In genomic region chr7:131555301-131556081, GRCm38 (mm10) we compare ENCODE assay signal across 8 mouse cellular contexts. TPM values are rescaled to one million over a fixed set of nuclear protein-coding genes. Genes with fewer than 3 reads are reported as not detected.
DNase-seq lines count a peak whose midpoint lies in the region; ATAC-seq lines count a peak whose summit lies in the region.
"Had no signal": no experiment of that assay in that cellular context is flagged by ENCODE, and none has a peak within 500 bp of the region (broad histone marks: within the 10 kb centered on the region; RNA-seq: fewer than 3 reads in every experiment).

No protein-coding gene starts in this region.

- H3K4me3 ChIP-seq in liver, embryonic 13.5 days (replicated peaks) = 0 out of 2 replicates have a peak overlapping the region, but pooled peaks have one; percentile 4
- H3K4me3 ChIP-seq in stomach, embryonic 16.5 days (replicated peaks; ENCODE audit: low read length) = peak overlapping the region; percentile 23

- no peaks in the 10 kb centered on the region for H3K9me3 ChIP-seq in liver, embryonic 13.5 days (replicated peaks)
- H3K9me3 ChIP-seq in stomach, embryonic 16.5 days (replicated peaks; ENCODE audit: control insufficient read depth, low read length) = no peaks in the 10 kb centered on the region

- peaks cover 24% of the 10 kb centered on the region for H3K4me1 ChIP-seq in liver, embryonic 13.5 days (replicated peaks)
- H3K4me1 ChIP-seq in stomach, embryonic 16.5 days (ENCODE audit: control insufficient read depth, insufficient read depth, low read length) = peaks cover 14% of the 10 kb centered on the region

- H3K27ac ChIP-seq in liver, embryonic 13.5 days = no peak overlapping the region
- no peak overlapping the region for H3K27ac ChIP-seq in stomach, embryonic 16.5 days (ENCODE audit: low read length)

- intact Hi-C loops in heart, postnatal 10 days (cut with DNase I) = loop anchor here (2.0 to 5.0 kb wide), 3 partner anchors 15 to 193 kb away; partner anchors contain the start of gene 2310057M21Rik

- no peak for ATAC-seq in liver, embryonic 13.5 days (ENCODE audit: low read depth)
- ATAC-seq in stomach, embryonic 16.5 days (ENCODE audit: insufficient read depth, low FRiP score) = no peak

- WGBS in liver, embryonic 13.5 days (ENCODE audit: insufficient replicate concordance) = 1% methylated on average over 68 of the region's 68 CpGs
- WGBS in stomach, embryonic 16.5 days = 2% methylated on average over 68 of the region's 68 CpGs

- DNase-seq in ovary, postnatal 36 days (ENCODE audit: low spot score) = peak; percentile 30
- DNase-seq in ovary, postnatal 14 days (ENCODE audit: low spot score) = no peak
- DNase-seq in embryo, embryonic 11 days = peak; percentile 68
- peak; percentile 32 to 54 for DNase-seq in heart, postnatal 10 days
- DNase-seq in liver, embryonic 13.5 days = no peak
- no peak for DNase-seq in layer of hippocampus, adult 9-11 months

- H3K27me3 ChIP-seq in liver, embryonic 13.5 days = peaks cover 92% of the 10 kb centered on the region
- H3K27me3 ChIP-seq in stomach, embryonic 16.5 days (ENCODE audit: control insufficient read depth, insufficient read depth, low read length) = peaks cover 70% of the 10 kb centered on the region

- H3K9ac ChIP-seq in liver, embryonic 13.5 days = no peak overlapping the region
- no peak overlapping the region for H3K9ac ChIP-seq in stomach, embryonic 16.5 days (ENCODE audit: low read length)

- H3K4me2 ChIP-seq in liver, embryonic 13.5 days = peak overlapping the region; percentile 14; the same call in 1 of the 2 replicates
- H3K4me2 ChIP-seq in stomach, embryonic 16.5 days (ENCODE audit: low read depth, low read length) = peak overlapping the region; percentile 40

- H3K36me3 ChIP-seq in liver, embryonic 13.5 days = no peaks in the 10 kb centered on the region
- no peaks in the 10 kb centered on the region for H3K36me3 ChIP-seq in stomach, embryonic 16.5 days (ENCODE audit: control insufficient read depth, insufficient read depth, low read length)

RNA-seq across cellular contexts. Expression of gene Bub3, which starts 4.5 kb away (rescaled TPM):
- total RNA-seq in heart, postnatal 10 days (2021) = 10 to 100 TPM; 45.9 to 48.4 TPM
- polyA plus RNA-seq in liver, embryonic 13.5 days (2015; fragmentation: Nextera tagmentation; extraction: Ambion mirVana) = 134 and 142 TPM in 2 replicates
- 178 and 184 TPM in 2 replicates for polyA plus RNA-seq in stomach, embryonic 16.5 days (2015; fragmentation: Nextera tagmentation; extraction: Ambion mirVana)

RNA-seq across cellular contexts. Expression of gene Hmx2, which starts 6.9 kb away (rescaled TPM):
- not detected for total RNA-seq in heart, postnatal 10 days (2021)
- 0.07 TPM in 1 of 2 replicates, not detected in the other for polyA plus RNA-seq in liver, embryonic 13.5 days (2015; fragmentation: Nextera tagmentation; extraction: Ambion mirVana)
- 0.66 and 0.76 TPM in 2 replicates for polyA plus RNA-seq in stomach, embryonic 16.5 days (2015; fragmentation: Nextera tagmentation; extraction: Ambion mirVana)
- polyA plus RNA-seq: cortical plate, adult 2 months had no signal

RNA-seq across cellular contexts. Expression of gene Hmx3, which starts 12.8 kb away (rescaled TPM):
- total RNA-seq in heart, postnatal 10 days (2021) = not detected
- polyA plus RNA-seq in liver, embryonic 13.5 days (2015; fragmentation: Nextera tagmentation; extraction: Ambion mirVana) = not detected in 2 replicates
- polyA plus RNA-seq in stomach, embryonic 16.5 days (2015; fragmentation: Nextera tagmentation; extraction: Ambion mirVana) = 0.15 and 0.32 TPM in 2 replicates
- polyA plus RNA-seq: cortical plate, adult 2 months had no signal

Comparison
In these comparisons a context has a peak if more than half of its experiments do, and no peak if none do; other contexts are left out.
1. DNase-seq: peak in ovary, postnatal 36 days (single experiment), embryo, embryonic 11 days (single experiment) and heart, postnatal 10 days (2 of 2); none in ovary, postnatal 14 days (single experiment), liver, embryonic 13.5 days (single experiment) and layer of hippocampus, adult 9-11 months (single experiment).